Mouse (Mus musculus) adrenal gland, adult 8-10 months (tissue): ENCODE measurements around the gene Tgoln1. TPM values are rescaled to one million over a fixed set of nuclear protein-coding genes. Genes with fewer than 3 reads are reported as not detected.

Experiments used
- DNase-seq: peaks from one replicate; pipeline ENCODE4 v3.0.0; 2022
- total RNA-seq, 4 experiments: library from RNA; stranded (reverse); gene quantifications; 2 replicates each; pipeline ENCODE4 v1.2.4; 2022

The Tgoln1 gene
- 100 to 1,000 TPM; 238 to 271 (median 258) TPM for total RNA-seq

DNA sequence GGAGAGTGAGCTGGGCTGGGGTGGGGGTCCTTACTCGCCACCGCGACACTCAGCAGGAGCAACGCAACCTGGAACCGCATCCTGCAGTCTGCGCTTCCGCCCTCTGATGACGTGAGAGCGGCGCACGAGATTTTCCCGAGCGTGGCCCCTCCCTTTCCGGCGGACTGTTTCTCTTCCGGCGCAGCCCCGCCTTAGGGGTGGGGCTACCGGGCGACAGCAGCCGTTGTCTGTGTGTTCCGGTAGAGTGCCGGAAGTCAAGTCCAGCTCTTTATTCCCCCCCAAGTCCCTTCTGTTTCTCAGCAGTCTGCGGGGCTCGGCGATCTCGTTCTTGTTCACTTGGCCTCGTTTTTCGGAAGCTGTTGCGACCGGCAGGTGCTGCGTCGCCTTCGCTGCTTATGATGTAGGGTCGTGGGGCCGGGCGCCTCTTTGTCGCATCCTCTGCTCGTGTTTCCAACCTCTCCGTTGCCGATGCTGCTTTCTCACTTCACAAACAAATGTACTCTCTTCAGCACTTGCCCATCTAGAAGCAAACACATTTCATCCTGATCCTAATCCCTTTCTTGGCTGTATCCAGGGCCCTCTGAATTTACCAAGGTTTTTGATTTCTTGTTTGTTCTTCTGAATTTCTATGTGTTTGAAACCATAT lies at the start of gene Tgoln1:
Gene Tgoln1 (minus strand): TSS at position 358 of the 646 bp plus-strand sequence.
- peak; percentile 90 for DNase-seq

- no peak for DNase-seq
Measured at GRCm38 (mm10) chr6:72664290-72664689, 47.5 kb upstream of the Tgoln1 start.

DNA sequence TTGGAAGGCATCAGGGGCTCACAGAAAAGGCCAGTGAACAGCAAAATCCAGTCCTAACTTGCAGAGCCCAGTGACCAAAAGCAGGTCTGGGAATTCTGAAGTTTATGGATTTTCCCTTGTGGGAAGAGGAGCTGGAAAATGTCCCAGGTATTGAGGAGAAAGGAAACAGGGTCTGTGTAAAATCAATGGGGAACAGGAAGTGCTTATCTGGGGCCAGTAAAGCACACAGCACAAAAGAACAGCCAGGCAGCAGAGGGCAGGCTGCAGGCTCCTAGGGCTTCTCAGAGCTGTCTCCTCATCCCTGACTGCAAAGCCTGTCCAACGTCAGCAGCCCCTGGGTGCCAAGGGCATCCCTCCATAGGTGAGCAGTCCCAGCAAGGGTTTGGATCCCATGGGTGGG lies 46.2 kb upstream of the Tgoln1 start:
- no peak for DNase-seq

DNA sequence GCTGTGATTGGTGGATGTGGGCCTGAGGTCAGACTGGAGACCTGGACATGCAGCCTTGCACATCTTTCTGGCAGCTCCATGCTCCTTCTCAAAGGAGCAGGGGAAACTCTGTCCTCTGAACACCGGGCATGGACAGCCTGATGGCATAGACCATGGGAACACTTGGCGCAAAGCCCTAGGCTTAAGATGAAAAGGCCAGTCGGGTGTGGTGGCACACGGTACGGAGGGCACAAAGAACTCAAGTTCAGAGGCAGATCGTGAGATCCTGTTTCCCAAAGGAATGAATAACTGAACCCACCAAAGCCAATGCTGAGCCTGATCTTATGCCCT lies 43.6 kb upstream of the Tgoln1 start:
- no peak for DNase-seq

- DNase-seq, result no peak
Measured at GRCm38 (mm10) chr6:72659717-72660390, 43.1 kb upstream of the Tgoln1 start.

DNA sequence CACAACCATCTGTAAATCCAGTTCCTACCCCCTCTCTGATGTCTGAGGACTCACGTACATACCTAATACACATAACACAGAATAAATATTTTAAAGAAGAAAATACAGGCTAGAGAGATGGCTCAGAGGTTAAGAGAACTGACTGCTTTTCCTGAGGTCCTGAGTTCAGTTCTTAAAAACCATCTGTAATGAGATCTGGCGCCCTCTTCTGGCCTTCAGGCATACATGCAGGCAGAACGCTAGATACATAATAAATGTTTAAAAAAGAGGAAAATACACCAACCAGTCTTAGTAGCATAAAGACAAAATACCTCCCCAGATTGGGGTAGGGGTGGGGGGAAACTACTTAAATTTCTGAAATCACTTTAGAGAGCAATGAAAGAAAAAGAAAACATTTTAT lies 41.2 kb upstream of the Tgoln1 start:
- DNase-seq, result no peak

DNA sequence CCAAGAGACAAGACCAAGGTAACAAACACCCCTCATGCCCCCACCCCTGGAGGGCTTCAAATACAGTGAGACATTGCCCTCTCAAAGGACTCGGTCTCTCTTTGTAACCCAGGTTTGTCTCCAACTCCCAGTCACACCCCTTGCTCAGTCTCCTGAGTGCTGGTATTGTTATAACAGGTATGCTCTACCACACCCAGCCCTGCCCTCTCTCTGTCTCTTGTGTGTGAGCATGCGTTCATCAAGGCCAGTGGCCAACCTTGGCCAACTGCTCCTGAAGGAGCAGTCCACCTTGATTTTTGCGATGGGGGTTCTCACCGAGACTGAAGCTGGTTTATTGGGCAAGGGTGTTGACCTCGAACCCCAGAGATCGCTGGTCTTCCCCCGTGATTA lies 39.2 kb upstream of the Tgoln1 start:
- DNase-seq, result no peak

DNA sequence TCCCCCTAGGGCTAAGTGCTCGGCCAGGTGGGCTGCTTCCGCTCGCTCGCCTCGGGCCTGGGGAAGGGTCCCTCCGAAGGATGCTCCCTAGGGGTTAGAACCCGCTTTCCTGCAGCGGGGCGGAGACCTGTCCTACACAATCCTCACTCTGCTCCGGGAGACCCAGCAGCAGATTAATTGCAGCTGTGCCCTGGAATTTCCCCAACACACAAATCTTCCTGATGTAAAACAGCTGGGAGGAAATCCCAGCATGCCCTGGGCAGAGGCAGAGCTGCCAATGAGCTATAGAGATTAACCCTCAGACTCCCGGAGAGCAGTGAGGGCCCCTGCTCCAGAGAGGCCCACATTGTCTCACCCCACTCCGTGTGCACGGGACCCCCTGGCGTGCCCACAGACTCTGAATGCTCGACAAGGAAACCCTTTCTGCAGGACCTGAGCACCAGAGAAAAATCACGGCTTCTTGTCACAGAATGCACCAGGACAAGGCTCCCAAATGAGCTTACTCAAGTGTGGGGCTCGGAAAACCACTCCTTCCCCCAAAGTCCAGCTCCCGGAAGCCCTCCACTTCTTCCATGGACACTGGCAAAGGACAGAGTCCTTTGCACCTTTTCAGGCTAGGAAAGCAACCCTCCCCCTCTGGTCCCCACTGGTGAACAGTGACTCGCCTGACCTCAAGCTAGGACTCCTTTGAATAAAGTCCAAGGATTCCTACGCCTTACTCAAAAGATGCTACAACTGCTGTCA lies 38.7 kb upstream of the Tgoln1 start:
- peak; percentile 77 for DNase-seq

DNA sequence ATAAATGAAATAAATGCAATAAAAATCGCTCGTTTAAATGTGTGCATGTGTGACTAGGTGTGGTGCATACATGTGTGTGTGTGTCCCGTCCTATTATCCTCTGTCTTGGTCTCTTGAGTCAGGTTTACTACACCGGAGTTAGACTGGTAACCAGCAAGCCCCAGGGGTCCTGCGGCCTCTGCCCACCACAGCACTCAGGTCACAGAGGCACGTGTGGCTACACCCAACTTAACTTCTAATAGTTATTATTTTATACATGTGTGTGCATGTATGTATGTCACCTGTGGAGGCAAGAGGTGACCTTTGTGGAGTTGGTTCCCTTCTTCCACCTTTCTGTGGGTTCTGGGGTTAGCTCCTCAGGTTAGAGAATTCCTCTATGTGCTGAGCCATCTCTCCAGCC lies 37.6 kb upstream of the Tgoln1 start:
- no peak for DNase-seq

DNA sequence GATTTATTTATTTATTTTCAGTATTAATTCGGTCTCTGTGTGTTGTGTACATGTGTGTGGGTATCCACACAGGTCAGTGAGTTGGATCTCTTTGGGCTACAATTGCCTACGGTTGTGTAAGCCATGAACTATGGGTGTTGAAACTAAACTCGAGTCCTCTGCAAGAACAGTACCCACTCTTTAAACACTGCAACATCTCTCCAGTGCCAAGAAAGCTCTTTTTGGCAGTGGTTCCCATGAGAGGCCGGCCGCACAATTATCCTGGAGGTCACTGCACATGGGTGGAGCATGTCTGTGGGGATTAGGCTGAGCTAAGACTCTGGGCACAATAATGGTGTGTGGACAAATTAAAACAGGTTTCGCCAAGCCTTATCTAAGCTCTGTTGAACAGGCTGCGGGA lies 36.6 kb upstream of the Tgoln1 start:
- DNase-seq, result peak; percentile 84

GRCm38 (mm10) chr6:72650338-72650851 lies 33.6 kb upstream of the Tgoln1 start:
- DNase-seq, result no peak

DNA sequence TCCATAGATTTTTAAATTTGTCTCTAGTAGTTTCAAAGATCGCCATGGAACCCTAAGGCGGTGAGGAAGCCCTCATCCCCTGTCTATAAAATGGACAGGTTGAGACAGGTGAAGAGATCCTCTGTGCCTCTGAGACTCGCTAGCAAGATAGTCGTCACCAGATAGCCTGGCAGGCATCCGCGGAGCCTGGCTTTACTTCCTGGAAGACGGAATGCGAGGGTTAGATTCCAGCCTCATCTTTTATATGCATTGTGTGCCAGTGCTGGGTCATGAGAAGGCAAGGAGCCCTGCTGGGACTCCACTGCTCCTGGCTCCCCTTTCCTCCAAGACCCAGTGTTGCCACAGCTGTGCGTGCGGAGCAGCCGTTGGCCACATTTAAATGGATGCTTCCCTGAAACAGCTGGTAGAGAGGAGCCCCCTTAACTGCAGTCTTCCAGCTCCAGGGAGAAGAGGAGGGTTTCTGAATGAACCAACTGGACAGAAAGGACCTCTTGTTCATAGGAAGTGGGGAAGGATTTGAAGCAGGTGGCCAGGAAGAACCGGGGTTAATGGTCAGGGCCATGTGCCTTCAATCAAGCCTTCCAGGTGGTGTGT lies 31.3 kb upstream of the Tgoln1 start:
- no peak for DNase-seq

DNA sequence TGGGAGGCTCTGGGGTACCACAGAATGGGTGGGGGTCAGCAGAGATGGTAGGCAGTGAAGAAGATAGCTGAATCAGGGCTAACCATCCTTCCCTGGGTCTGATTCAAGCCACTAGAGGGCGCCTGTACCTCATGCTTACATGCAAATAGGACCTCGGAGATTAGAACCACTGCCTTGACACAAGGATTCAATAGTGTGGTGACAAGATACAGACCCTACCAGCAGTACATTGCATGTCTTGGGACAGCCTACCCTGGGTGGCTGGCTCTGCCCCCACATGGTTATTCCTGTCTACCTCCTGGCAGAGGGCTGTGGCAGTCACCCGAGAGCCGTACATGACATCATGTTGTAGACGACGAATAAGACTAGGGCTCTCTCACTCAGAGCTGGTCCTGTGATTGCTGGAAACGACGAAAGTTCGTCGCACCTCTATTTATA lies 30.6 kb upstream of the Tgoln1 start:
- peak; percentile 40 for DNase-seq

DNA sequence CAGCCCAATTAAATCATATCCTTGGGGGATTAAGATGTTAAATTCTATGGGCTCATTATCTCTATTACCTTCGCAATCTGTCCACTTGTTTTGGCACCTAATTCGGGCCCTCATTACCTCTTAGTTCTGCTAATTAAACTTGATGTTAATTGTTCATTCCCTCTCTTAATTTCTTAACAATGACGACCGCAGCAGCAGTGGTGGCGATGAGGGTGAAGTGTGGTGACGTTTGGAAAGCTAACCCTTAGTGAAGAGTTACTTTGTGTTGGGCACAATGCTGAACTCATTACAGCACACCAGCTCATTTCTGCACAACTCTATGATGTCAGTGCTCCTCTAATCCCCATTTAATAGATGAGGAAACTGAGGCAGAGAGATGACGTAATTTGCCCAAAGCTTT lies 28.6 kb upstream of the Tgoln1 start:
- DNase-seq, result no peak

DNA sequence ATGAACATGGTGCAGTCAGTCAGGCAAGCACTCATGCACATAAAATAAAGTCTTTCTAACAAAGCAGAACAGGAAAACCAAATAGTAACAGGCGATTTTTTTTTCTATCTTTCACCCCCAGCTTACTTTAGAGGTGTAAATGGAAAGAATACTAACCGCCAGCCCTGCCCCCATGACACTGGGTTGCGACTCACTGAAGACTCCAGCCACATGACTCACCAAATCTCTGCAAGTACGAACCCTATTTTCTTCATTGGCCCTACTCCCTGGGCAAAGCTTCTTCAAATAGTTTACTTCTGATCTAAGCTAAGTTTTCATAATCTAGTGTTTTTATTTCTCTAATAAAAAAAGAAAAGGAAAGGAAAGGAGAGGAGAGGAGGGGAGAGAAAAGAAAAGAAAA lies 27.8 kb upstream of the Tgoln1 start:
- no peak for DNase-seq

DNA sequence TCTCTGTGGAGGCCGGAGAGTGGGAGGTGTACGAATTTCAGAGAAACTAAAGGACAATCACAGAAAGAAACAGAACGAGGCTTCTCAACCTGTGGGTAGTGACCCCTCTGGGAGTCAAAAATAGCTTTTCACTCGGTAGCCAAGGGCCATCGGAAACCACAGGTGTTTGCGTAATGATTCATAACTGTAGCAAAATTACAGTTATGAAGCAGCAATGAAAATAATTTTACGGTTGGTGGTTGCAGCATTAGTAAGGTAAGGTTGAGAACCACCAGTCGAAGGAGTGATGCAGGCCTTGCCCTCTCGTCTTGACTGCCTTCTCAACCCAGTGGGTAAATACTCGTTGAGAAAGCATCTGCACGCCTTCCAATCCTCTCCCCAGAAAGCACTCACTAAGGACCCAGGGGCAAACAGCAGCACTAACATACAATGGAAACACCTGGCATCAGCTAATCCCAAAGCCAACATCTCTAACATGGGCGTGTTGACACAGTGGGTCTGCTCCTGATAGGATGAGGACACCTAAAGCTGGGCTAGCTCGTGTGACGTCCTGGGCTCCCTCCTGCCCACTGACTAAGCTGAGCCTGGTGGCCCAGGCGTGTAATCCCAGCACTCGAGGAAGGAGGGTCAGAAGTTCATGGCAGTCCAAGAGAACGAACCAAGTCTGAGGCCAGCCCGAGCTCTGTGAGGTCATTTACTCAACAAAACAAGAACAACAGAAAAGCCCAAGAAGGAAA lies 24.6 kb upstream of the Tgoln1 start:
- no peak for DNase-seq

GRCm38 (mm10) chr6:72636940-72637339 lies 20.1 kb upstream of the Tgoln1 start:
- no peak for DNase-seq

DNA sequence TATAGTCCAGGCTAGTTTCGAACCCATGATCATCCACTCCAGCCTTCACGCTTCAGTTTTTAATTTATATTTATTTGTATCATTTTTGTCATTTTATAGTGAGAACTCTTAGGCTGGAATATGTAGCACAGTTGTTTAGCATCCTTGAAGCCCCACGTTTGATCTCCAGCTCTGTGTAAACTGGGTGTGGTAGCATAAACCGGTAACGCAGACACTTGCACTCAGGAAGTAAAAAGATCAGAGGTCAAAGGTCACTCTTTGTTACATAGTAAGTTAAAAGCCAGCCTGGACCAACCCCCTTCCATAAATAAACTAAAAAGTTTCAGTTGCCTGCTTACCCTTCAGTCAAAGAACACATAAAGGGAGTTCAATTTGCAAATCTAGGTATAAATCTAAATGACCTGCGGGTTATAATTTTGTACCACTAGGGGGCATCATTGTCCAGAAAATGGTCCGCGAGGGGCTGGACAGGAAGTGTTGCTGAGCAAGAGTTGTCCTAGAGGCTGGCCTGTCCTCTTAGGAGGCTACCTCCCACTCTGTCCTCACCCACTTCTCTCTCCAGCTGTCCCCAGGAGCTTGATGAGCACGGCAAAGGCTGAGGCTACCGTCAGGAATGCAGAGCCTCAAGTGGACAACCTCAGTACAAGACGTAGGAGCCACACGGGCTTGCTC lies 19.1 kb upstream of the Tgoln1 start:
- DNase-seq, result peak; percentile 36

DNA sequence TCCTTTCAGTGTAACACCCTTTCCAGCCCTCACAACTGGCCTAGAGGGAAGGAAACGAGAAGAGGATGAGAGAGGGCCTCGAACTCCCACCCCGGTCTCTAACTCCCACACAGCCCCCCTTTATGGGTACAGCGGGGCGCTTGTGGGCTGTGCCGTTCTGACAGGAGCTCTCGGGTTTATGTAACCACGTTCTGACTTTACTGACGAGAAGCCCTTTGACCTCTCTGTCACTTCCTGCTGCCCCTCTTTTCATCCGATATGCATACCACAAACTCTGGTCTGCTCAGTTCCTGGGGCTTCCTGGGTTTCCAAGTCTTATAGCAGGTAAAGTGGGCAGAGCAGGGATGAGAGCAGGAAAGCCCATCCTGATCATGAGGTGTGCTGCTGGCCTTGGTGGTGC lies 17.5 kb upstream of the Tgoln1 start:
- DNase-seq, result no peak

DNA sequence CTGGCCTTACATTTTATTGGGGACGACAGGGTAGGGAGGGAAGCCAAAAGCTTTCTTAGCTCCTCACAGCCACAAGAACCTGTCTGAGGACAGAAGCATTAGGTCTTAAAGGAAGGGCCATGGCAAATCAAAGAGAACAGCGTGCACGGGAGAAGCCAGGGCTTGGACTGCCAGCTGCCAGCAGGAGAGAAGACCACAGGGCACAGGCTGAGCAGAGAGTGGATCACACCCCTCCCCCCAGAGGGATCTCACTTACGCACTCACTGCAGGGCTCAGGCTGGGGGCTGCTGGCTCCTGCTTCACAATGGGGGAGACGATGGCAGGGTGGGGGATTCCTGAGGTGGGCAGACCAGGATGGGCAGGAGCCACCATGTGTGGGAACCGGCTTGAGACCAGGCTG lies 14.9 kb upstream of the Tgoln1 start:
- DNase-seq, result no peak

- no peak for DNase-seq
Measured at GRCm38 (mm10) chr6:72630961-72631360, 14.2 kb upstream of the Tgoln1 start.

GRCm38 (mm10) chr6:72630370-72630769 lies 13.6 kb upstream of the Tgoln1 start:
- no peak for DNase-seq
